Mouse (Mus musculus): ENCODE results near the gene Gm8926. TPM values are rescaled to one million over a fixed set of nuclear protein-coding genes. Genes with fewer than 3 reads are reported as not detected.
"Not testable (repeated sequence)": the region's sequence is repeated elsewhere in the genome, so short reads cannot be mapped to it uniquely, and the experiment has no call there.

Gene Gm8926
- polyA plus RNA-seq (2017; shearing (Covaris generic)): 1 to 10 TPM in 1 of 3 experiments, not detected in 2; 1.1 TPM

- not testable (repeated sequence) for ATAC-seq
Observed at GRCm38 (mm10) chr5:11770248-11770647, at the start of gene Gm8926. Gene Gm8926 (plus strand): TSS chr5:11770548.

Other genes with a start within 250 kb of the Gm8926 start
- under 1 TPM in 1 of 3 experiments, not detected in 2; 0.91 TPM for gene Gm6460, start 175.6 kb upstream of the Gm8926 start, polyA plus RNA-seq (2017; shearing (Covaris generic))
- gene Gm8922, start 88.6 kb upstream of the Gm8926 start, polyA plus RNA-seq (2017; shearing (Covaris generic)): under 1 TPM in 1 of 3 experiments, not detected in 2; 0.94 TPM
- not detected for gene Gm6465, start 75.0 kb downstream of the Gm8926 start, polyA plus RNA-seq (2017; shearing (Covaris generic))
- under 1 TPM in 1 of 3 experiments, not detected in 2; 0.62 TPM for gene 4933402N22Rik, start 147.5 kb downstream of the Gm8926 start, polyA plus RNA-seq (2017; shearing (Covaris generic))

All from inflammation-experienced regulatory T-cells, adult 6 months (primary cell).